Mouse (Mus musculus): ENCODE results near the gene Rex1bd. TPM values are rescaled to one million over a fixed set of nuclear protein-coding genes. Genes with fewer than 3 reads are reported as not detected.
A peak's percentile ranks its signal among the peaks of the same experiment; 100 is the strongest.

Rex1bd gene
- polyA plus RNA-seq, 1 experiment from 2014 or later: 121 TPM

DNA sequence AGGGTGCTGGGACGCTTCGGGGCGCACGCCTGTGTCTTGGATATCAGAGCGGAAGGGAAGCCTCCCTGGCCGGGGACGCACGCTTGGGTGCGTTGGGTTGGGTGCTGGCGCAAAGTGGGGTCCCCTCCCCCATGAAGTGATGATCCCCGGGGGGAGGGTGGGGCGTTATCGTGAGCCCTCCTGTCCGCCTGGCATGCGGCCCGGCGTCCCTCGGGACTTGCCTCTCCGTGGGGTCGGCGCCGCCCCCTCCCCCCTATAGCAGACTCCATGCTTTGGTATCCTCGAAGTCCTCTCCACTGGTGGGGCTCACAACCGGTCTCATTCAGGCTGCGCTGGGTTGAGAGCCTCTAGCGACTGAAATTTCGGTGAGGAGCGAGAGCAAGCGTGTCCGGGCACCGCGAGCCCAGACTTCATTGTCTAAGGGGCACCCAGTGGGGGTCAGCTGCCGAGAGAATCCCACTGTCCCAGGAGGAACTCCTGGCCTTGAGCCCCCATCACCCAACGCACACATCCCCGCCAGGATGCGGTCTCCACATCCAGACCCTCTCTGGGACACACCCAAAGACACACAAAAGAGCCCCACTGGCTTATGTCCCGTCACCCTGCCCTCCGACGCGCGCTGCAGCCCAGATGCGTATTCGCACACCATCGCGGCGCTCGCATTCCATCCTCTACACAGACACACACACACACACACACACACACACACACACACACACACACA, 12.7 kb downstream of the Rex1bd start:
- WGBS: 1% methylated on average over 47 of the region's 47 CpGs
- Histone ChIP-seq H3K27ac (no peak overlapping the region), H3K9ac (no peak overlapping the region), H3K4me2 (replicated peaks) (peak overlapping the region; percentile 84), H3K27me3 (replicated peaks) (peaks cover 98% of the 10 kb centered on the region), H3K36me3 (no peaks in the 10 kb centered on the region), H3K4me1 (replicated peaks) (peaks cover 45% of the 10 kb centered on the region), H3K9me3 (no peaks in the 10 kb centered on the region), H3K4me3 (replicated peaks) (peak overlapping the region; percentile 41; the same call in 1 of the 2 replicates)
- ATAC-seq: no peak

DNA sequence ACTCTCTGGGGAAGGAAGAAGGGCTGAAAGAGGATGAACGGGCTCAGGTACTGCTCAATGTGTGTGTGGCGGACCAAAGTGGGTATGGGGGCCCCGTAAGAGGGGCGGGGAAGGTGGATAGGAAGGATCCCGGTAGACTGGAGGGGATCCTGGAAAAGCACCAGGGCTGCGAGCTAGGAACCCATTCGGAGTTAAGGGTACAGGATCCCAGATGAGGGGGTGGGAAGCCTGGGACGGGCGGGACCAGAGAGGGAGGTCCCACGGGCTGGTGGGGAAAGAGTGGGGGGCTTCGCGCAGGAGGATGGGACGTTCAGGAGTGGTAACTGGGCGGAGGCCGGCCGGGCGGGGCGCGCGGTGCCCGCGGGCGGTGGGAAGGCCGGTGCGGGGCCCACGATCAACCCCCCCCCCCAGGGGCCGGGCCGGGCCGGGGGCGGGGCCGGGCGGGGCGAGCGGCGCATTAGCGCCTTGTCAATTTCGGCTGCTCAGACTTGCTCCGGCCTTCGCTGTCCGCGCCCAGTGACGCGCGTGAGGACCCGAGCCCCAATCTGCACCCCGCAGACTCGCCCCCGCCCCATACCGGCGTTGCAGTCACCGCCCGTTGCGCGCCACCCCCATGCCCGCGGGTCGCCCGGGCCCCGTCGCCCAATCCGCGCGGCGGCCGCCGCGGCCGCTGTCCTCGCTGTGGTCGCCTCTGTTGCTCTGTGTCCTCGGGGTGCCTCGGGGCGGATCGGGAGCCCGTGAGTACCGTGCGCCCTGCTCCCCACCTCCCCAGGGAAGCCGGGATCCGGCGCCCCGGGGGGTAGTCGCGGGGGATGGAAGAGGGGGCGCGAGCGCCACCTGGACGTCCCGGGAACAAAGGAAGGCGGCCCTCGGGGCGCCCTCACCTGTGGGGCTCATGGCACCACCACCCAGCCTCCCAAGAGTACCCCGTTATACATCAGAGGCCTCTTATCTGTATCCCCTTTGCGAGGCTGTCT, 13.6 kb downstream of the Rex1bd start, which contains the start of gene Crlf1:
Gene Crlf1, plus strand, starts transcription at position 495 of the 977 bp plus-strand sequence.
- WGBS: under 1% methylated on average over 65 of the region's 93 CpGs
- Histone ChIP-seq H3K36me3 (no peaks in the 10 kb centered on the region), H3K4me2 (replicated peaks) (peak within 1 kb of the TSS; percentile 84), H3K27me3 (replicated peaks) (peaks cover 99% of the 10 kb centered on the region), H3K9ac (0 out of 2 replicates have a peak within 1 kb of the TSS, but pooled peaks have one; percentile 10), H3K4me1 (replicated peaks) (peaks cover 54% of the 10 kb centered on the region), H3K9me3 (no peaks in the 10 kb centered on the region), H3K4me3 (replicated peaks) (peak within 1 kb of the TSS; percentile 41), H3K27ac (no peak within 1 kb of the TSS)
- 0 out of 2 replicates have a peak, but pooled peaks have one; percentile 26 for ATAC-seq

DNA sequence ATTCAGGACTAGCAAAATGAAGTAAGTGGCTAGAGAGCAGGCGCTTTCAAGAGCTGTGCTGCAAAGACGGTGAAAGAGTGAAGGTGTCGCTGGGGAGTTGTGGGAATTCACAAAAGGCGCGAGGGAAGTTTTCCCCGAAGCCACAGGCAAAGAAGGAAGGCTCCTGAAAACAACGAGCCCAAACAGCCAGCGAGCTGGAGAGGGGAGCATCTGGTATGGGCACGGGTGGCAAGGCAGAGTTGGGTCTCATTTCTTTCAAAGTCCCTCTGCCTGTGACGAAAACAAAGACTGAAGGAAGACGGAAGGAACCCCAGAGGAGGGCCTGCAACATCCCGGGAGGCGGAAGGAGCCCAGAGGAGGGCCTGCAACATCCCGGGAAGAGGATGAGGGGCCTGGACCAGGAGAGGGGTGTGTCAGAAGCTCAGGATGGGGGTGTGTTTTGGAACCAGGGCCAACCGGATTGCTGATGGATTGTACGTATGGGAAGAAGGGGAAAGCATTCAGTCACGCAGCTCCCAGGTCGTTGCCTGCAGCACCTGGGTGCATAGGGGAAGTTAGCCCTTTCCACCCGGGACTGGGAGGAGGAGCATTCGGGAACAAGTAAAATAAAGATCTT, 15.6 kb downstream of the Rex1bd start:
- Histone ChIP-seq H3K27me3 (replicated peaks) (peaks cover 97% of the 10 kb centered on the region), H3K27ac (no peak overlapping the region), H3K9me3 (no peaks in the 10 kb centered on the region), H3K9ac (no peak overlapping the region), H3K4me1 (replicated peaks) (peaks cover 58% of the 10 kb centered on the region), H3K4me3 (replicated peaks) (no peak overlapping the region), H3K36me3 (no peaks in the 10 kb centered on the region), H3K4me2 (replicated peaks) (no peak overlapping the region)
- no peak for ATAC-seq
- WGBS: 5% methylated on average over 20 of the region's 20 CpGs

DNA sequence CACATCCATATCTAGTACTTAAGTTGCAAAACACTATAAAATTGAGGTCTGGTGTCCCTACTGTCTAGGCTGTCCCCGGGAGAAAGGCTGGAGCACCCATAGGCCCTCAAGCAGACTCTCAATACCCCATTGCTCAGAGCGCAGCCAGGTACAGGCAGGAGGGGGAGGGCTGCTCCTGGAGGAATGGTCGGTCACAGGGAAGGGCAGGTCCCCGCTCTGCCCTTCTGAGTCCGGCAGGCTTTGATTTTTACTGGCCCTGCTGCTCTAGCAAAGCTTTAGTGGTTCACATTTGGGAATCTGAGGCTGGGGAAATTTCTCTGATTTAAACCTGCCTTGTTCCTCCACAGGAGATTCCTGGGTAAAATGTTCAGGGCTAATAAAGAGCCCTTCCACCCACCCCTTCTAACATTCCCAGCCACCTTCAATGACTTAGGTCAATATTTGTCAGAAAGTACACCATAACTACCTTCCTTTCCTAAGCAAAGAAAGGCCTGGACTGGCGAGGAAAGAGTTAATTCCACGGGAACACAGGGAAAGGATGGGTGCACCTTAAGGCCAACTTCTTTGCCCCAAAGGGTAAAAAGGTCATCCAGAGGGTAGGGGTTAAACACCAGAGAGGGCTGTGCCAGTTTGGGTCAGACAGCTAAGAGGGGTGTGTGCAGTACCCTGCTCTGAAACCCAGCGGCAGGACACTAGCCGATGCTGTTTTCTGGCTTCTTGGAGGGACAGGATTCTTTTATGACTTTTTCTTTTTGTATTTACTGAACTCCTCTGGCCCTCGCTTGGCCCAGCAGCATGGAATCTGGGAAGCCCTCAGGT, 16.3 kb downstream of the Rex1bd start:
- no peaks in the 10 kb centered on the region for H3K9me3 ChIP-seq
- H3K27me3 ChIP-seq (replicated peaks): peaks cover 97% of the 10 kb centered on the region
- peaks cover 53% of the 10 kb centered on the region for H3K4me1 ChIP-seq (replicated peaks)
- H3K4me2 ChIP-seq (replicated peaks): no peak overlapping the region
- 17% methylated on average over 10 of the region's 10 CpGs for WGBS
- no peaks in the 10 kb centered on the region for H3K36me3 ChIP-seq
- H3K4me3 ChIP-seq (replicated peaks): no peak overlapping the region
- ATAC-seq: no peak
- no peak overlapping the region for H3K27ac ChIP-seq
- H3K9ac ChIP-seq: no peak overlapping the region

DNA sequence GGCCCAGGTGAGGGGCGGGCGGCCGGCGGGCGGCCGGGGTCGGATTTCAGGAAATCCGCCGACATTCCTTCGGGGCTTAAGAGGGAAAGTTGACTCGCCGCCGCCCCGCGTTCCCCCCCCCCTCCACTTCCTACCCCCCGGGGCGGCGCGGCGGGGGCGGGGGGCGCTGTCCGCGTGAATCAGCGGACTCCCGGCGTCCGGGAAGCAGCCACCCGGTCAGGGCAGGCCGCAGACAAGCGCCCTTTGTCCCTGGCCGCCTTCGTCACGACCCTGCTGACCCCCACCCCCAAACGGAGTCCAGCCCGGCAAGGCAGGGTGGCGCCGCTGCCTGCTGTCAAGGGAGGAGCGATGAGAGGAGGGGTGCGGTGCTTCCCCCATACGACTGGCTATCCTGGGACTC, 17.0 kb downstream of the Rex1bd start:
- WGBS: 1% methylated on average over 30 of the region's 41 CpGs
- no peak overlapping the region for H3K9ac ChIP-seq

DNA sequence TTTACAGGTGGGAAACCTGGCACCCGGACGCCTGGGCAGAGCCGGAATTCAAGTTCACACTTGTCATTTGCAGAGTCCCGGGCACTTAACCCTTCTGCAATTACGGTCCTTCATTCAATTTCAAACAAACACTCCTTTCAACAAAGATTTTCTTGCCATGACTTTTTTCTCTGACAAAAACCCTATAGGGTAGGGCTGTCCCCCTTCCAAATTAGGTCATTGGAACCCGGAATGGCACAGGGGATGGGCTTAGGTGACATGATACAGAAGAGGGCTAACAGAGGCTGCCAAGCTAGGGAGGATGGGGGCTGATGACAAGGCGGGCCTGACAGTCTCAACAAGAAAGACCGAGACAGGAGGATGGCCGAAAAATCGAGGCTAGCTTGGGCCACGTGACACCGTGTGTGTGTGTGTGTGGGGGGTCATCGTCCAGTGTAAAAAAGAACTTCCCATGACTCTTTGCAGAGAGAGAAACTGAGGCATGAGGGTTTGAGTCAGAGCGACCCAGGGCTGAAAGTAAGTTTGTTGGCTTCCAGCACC, 17.6 kb downstream of the Rex1bd start:
- 3% methylated on average over 14 of the region's 14 CpGs for WGBS
- ATAC-seq: no peak
- H3K4me2 ChIP-seq (replicated peaks): peak overlapping the region; percentile 60
- no peak overlapping the region for H3K9ac ChIP-seq
- H3K36me3 ChIP-seq: no peaks in the 10 kb centered on the region
- no peak overlapping the region for H3K27ac ChIP-seq
- peak overlapping the region; percentile 30 for H3K4me3 ChIP-seq (replicated peaks)
- H3K9me3 ChIP-seq: no peaks in the 10 kb centered on the region
- peaks cover 97% of the 10 kb centered on the region for H3K27me3 ChIP-seq (replicated peaks)
- peaks cover 48% of the 10 kb centered on the region for H3K4me1 ChIP-seq (replicated peaks)

More for the DNA sequence above, 17.0 kb downstream of the Rex1bd start:
- Histone ChIP-seq H3K4me1 (replicated peaks) (peaks cover 52% of the 10 kb centered on the region), H3K4me2 (replicated peaks) (peak overlapping the region; percentile 60), H3K27me3 (replicated peaks) (peaks cover 97% of the 10 kb centered on the region), H3K4me3 (replicated peaks) (peak overlapping the region; percentile 30), H3K27ac (no peak overlapping the region), H3K36me3 (no peaks in the 10 kb centered on the region), H3K9me3 (no peaks in the 10 kb centered on the region)
- no peak for ATAC-seq

DNA sequence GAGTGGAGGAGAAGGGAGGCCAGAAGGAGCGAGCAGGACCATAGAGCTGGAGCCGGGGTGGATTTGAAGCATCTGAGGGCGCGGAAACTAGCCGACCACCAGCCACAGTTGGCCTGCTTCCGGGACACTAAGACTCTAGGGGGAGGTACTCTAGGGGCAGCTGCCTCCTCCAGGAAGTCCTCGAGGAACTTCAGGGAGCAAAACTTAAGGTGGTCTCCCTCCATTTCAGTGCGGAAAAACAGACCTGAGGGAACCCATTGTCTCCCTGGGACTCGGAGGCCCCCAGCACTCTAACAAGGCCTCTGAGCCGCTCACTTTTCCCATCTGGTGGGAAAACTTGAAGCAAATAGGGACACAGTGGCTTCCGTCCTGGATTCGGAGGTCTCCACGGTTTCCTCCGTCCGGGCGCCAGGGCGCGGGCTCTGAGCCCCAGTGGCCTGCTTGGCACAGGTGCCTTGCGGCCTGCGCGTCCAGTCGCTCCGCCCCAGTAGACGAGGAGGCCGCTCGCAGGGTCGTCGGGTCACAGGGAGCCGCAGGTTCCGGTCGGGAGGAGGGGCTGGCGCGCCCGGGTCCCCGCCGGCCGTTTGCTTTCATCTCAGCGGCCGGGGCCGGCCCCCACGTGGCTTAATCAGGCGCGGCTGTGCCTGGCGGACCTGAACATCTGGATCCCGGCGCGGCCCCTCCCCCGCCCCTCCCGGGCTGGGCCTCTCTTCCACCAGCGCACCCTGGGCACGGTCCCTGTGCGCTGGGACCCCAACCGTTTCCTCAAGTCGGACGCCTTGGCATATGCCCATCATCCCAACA, 18.4 kb downstream of the Rex1bd start:
- Histone ChIP-seq H3K4me3 (replicated peaks) (peak overlapping the region; percentile 21), H3K9ac (no peak overlapping the region), H3K27me3 (replicated peaks) (peaks cover 92% of the 10 kb centered on the region), H3K4me1 (replicated peaks) (peaks cover 41% of the 10 kb centered on the region), H3K27ac (no peak overlapping the region), H3K9me3 (no peaks in the 10 kb centered on the region), H3K4me2 (replicated peaks) (peak overlapping the region; percentile 58), H3K36me3 (no peaks in the 10 kb centered on the region)
- ATAC-seq: peak; percentile 26; the same call in 1 of the 2 replicates
- WGBS: 6% methylated on average over 55 of the region's 55 CpGs

DNA sequence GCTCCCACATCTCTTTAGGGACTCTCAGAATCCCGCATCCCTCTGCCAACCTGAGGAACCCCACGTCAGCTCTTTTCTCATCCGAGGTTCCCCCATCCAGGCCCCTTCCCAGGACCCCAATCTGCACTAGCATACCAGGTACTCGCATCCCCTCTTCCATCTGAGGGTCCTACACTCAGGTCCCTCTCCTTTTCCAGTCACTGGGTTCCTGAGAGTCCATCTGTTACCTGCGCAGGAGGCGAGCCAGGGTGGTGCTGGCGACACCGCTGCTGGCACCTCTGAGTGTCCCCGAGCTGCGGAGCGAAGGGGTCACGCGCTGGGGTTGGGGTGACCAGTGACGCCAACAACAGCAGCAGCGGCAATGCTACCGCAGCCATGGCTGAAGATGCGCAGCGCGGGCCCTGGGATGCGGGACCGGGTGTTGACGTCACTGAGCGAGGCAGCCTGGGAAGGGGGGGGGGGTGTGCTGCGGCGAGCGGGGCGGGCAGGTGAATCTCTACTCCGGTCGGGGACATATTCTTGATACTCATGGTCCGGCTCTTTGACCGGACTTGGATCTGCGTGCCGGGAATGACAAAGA, 19.5 kb downstream of the Rex1bd start, which contains the start of gene Tmem59l:
Gene Tmem59l, minus strand, starts transcription at position 418 of the 580 bp plus-strand sequence.
- ATAC-seq: no peak
- Histone ChIP-seq H3K9me3 (no peaks in the 10 kb centered on the region), H3K27me3 (replicated peaks) (peaks cover 81% of the 10 kb centered on the region), H3K9ac (no peak within 1 kb of the TSS), H3K27ac (no peak within 1 kb of the TSS), H3K4me1 (replicated peaks) (peaks cover 29% of the 10 kb centered on the region), H3K4me3 (replicated peaks) (peak within 1 kb of the TSS; percentile 21), H3K4me2 (replicated peaks) (peak within 1 kb of the TSS; percentile 58), H3K36me3 (no peaks in the 10 kb centered on the region)
- 6% methylated on average over 33 of the region's 33 CpGs for WGBS

DNA sequence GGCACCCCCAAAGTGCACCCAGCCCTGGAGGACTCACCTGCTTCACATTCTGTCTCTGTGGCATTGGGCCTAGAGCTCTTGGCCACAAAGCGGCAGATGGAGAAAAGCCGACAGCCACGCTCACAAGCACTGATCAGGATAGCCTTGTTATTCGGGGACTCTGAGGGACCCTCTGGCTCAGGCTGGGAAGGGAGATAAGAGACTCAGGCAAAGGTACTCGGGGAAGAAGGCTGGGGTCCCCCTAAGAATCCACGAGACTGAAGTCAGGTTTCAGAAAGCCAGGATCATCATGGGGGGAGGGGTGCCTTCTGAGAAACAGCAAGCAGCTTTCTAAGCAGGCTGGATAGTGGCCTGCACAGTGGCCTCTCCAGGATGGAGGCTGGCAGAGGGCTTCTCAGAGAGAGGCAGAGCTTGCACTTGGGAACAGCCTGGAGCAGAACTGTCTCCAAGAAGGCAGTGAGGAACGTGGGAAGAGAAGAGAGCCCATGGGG, 20.3 kb downstream of the Rex1bd start:
- Histone ChIP-seq H3K4me2 (replicated peaks) (no peak overlapping the region; the same call in 1 of the 2 replicates), H3K27ac (no peak overlapping the region), H3K36me3 (no peaks in the 10 kb centered on the region), H3K9ac (no peak overlapping the region), H3K9me3 (no peaks in the 10 kb centered on the region), H3K4me3 (replicated peaks) (no peak overlapping the region), H3K4me1 (replicated peaks) (peaks cover 27% of the 10 kb centered on the region), H3K27me3 (replicated peaks) (peaks cover 75% of the 10 kb centered on the region)
- ATAC-seq: no peak
- WGBS: 62% methylated on average over 7 of the region's 7 CpGs

DNA sequence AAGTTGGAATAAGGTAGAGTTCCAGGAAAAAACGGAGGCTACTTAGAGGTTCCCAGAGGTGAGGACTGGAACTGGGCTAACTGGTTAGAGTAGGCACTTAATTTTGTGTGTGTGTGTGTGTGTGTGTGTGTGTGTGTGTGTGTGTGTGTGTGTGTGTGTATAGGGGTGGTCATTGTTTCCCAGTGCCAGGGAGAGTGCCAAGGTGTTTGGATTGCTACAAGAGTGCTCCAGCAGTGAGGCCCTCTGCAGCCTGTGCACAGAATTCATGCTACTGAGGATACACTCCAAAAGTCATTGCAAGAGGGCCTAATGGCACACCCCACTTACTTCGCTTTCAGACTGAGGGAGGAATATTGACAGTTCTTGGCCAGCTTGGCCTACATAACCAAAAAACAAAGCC, 23.6 kb downstream of the Rex1bd start:
- ATAC-seq: no peak
- WGBS: 53% methylated on average over 2 of the region's 2 CpGs
- H3K36me3 ChIP-seq: no peaks in the 10 kb centered on the region
- no peaks in the 10 kb centered on the region for H3K9me3 ChIP-seq
- H3K4me2 ChIP-seq (replicated peaks): no peak overlapping the region
- peaks cover 42% of the 10 kb centered on the region for H3K27me3 ChIP-seq (replicated peaks)
- H3K4me3 ChIP-seq (replicated peaks): no peak overlapping the region
- H3K27ac ChIP-seq: no peak overlapping the region
- 0 out of 2 replicates have a peak, but pooled peaks cover 5% of the 10 kb centered on the region for H3K4me1 ChIP-seq (replicated peaks)
- H3K9ac ChIP-seq: no peak overlapping the region

Data from intestine, embryonic 15.5 days (tissue).